Mouse (Mus musculus) central nervous system, embryonic 11.5 days (tissue): ENCODE results near the gene Heph. TPM values are rescaled to one million over a fixed set of nuclear protein-coding genes. Genes with fewer than 3 reads are reported as not detected.

Experiments
- polyA plus RNA-seq: library from polyadenylated mRNA; depleted of rRNA; stranded (reverse); fragments of >200 nt; gene quantifications from 2 replicates; pipeline ENCODE4 v1.2.3, GENCODE M21; 2012; rRNA removed

The Heph gene
- polyA plus RNA-seq = 9.4 and 16.4 TPM in 2 replicates

GRCm38 (mm10) chrX:96455149-96455548 is at the start of gene Heph:
TSS of gene Heph (plus strand) at chrX:96455359.

GRCm38 (mm10) chrX:96456201-96456963 is 1.2 kb downstream of the Heph start, which contains the start of gene Hsf3:
TSS of gene Hsf3 (minus strand) at chrX:96456294.

Other genes starting within 250 kb of the Heph start
- 0.04 TPM in 1 of 2 replicates, not detected in the other for gene Vsig4, start 161.9 kb upstream of the Heph start, polyA plus RNA-seq
- 0.07 and 0.11 TPM in 2 replicates for gene Hsf3, start 935 bp downstream of the Heph start, polyA plus RNA-seq